Mouse (Mus musculus): ENCODE data around the gene Lman2. TPM values are rescaled to one million over a fixed set of nuclear protein-coding genes. Genes with fewer than 3 reads are reported as not detected.

Lman2 gene
- total RNA-seq, 2 experiments from 2014 or later: 20.2 to 33.4 TPM

DNA sequence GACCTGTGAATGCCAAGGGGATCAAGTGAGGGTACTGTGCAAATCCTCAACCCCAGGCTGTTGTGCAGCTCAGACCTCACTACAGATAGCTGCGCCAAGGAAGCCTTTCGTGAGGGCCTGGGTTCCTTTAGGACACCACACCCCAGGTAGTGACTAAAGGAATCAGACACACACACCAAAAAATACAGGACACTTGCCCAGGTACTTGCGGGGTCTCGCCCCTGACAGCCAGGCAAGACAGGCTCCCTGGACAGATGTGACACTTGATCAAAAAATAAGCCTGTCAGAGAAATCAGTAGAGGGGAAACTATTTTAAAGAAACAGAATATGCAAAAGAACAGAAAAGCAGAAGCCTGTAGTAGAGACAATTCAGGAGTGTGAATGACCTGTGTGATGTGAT, 33.9 kb downstream of the Lman2 start:
- ATAC-seq (replicated peaks; ENCODE audit: low FRiP score, poor library complexity, severe bottlenecking): 0 out of 2 replicates have a peak, but pooled peaks have one; percentile 4

DNA sequence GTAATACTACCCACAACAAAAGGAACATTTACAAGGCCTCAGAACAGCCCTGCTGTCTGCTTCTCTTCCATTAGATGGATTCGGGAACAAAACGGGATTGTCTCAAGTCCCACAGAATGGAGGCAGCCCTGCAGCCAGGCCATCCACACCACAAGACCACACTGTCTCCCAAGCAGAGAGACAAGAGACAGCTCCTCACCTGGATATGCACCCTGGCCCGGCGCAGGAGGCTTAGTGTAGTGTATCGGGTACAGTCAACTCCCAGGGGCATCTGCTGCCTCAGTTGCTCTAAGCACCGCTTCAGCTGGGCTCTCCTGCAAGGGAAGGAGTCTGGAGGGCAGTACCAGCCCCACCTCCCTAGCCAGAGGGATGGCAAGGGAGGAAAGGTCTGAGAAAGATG, 34.4 kb downstream of the Lman2 start:
- ATAC-seq (replicated peaks; ENCODE audit: low FRiP score, poor library complexity, severe bottlenecking): peak; percentile 11; the same call in 1 of the 2 replicates

DNA sequence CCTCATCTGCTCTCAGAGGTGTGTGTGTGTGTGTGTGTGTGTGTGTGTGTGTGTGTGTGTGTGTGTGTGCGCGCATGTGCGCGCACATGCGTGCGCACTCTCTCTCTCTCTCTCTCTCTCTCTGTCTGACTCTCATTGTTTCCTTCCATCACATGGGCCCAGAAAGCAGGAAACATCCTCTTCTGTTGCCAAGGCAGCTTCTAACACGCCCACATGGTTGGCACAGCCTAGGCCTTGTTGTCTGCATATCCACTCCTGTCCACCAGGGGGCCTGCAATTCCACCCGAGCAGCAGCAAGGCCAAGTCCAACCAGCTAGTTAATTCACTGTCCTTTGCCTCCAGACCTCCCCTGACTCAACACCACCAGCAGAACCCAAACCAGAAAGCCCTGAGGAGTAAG, 35.0 kb downstream of the Lman2 start:
- peak; percentile 65 for ATAC-seq (replicated peaks; ENCODE audit: low FRiP score, poor library complexity, severe bottlenecking)

DNA sequence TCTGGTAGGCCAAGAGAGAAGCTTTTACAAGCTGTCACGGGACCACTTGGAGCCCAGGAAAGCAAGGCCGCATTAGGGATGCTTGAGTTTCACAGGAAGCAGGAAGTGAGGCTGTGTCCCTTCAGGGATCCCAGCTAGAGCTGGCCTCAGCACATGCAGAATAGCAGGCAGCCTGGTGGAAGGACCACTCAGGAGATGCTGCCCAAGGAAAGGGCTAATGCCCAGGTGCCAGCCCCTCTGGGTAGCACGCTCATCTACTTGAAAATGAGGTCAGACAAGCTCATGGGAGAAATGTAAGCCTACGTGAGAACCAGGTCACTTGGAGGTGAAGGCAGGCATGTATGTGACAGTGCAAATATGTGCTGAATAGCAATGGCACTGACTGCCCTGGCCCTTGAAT, 35.4 kb downstream of the Lman2 start:
- no peak for ATAC-seq (replicated peaks; ENCODE audit: low FRiP score, poor library complexity, severe bottlenecking)

DNA sequence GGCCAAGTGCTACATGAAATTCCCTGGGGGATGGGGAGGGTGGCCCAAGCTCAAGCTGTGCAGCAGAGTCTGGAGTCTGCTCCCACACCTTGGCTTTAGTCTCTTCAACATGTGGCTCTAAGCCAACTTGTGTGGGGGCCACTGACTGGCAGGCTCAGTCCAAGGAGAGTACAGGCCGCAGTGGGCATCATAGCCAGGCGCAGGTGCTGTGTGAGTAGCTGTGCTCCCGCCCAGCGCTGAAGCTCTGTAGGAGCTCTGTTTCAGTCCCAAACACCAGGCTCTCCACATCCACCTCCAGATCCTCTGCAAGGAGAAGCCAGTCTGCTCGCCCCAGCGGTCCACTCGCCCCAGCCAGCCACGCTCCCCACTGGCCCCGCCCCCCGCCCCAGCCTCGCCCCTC, 37.0 kb downstream of the Lman2 start:
- no peak for ATAC-seq (replicated peaks; ENCODE audit: low FRiP score, poor library complexity, severe bottlenecking)

DNA sequence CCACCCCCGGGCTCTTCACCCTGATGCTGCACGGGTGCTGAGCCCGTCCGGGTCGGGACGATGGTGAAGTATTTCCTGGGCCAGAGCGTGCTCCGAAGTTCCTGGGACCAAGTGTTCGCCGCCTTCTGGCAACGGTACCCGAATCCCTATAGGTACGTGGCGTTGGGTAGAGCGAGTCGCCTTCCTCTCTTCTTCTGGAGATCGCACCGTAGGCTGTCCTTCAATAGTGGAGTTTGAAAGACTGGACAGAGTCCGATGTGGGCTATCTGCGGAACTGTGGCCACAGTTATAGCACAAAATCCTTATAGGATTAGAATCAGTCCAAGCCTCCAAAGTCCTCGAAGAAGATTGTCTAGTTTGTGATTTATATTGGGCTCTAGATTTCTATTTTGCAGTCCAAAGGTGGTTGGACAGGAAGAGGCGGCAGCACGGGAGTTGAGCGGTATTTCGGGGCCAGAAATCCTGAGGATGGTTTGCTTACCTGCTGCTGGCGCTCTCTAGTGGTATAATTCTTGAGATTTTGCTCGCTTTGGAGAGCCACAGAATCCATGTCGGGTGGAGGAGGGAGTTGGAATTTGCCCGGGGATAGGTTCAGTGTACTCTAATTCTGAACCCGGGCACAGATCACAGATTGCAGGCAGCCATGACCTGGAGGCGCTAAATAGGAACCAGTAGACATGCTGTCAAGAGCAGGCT, 40.3 kb downstream of the Lman2 start:
- peak; percentile 45 for ATAC-seq (replicated peaks; ENCODE audit: low FRiP score, poor library complexity, severe bottlenecking)

DNA sequence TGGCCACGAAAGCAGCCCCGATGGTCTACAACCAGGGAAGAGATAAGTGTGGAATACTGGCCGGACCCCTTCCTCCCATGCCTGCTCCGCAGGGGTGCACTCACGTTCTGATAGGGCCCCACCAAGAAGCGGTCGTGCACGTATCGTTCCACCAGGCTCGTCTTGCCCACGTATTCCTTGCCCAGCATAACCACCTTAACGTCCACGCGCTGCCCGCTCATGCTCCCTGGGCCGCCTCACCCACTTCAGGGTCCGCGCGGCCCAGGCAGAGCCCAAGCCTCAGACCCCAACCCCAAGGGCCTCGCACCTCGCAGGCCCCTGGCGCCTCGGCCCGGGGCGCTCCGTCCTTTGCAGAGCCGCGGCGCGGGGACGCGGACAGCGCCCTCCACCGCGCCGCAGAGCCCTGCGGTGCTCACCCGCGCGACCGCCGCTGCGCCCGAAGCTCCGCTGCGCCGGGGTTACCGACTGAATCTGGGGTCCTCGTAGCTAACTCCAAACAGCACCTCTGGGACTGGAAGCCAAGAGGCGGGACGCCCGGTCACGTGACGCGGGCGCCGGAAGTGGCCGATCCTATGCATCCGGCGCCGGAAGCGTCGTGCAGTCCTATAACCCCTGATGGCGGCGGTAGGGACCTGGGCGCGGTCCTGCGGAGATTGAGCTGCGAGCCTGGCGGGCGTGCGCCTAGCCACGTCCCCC, 41.0 kb downstream of the Lman2 start, which contains the start of gene Rab24:
Rab24 (minus strand) TSS at position 513 of the 696 bp plus-strand sequence.
- peak; percentile 92 for ATAC-seq (replicated peaks; ENCODE audit: low FRiP score, poor library complexity, severe bottlenecking)

DNA sequence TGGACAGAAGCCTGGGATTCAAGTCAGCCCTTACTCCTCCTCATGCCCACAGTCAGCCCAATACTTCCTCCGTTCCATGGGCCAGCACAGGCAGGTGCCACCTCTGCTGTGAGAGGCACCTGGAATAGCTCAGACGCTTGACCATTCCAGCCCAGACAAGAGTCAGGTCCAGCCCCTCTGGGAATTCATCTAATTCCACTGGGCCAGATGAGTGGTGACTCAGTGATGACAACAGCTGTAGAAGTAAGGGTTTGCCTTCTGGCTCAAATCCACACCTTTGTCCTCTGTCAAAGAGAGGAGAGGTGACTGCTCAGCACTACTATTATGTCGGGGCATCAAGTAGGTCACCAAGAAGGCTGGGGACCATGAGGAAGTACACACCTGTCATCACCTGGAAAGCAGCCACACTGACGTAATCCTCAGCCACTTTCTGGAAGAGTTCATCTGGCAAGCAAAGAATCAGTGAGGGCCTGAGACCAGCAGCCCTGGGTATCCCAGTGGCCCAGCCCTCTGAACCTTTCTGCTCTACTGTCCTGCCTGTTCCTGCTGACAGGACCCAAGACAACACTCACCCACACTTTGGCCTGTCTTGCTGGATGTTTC, 42.6 kb downstream of the Lman2 start, which contains the start of gene Prelid1:
Prelid1 (plus strand) TSS at position 570 of the 603 bp plus-strand sequence.
- ATAC-seq (replicated peaks; ENCODE audit: low FRiP score, poor library complexity, severe bottlenecking): no peak

DNA sequence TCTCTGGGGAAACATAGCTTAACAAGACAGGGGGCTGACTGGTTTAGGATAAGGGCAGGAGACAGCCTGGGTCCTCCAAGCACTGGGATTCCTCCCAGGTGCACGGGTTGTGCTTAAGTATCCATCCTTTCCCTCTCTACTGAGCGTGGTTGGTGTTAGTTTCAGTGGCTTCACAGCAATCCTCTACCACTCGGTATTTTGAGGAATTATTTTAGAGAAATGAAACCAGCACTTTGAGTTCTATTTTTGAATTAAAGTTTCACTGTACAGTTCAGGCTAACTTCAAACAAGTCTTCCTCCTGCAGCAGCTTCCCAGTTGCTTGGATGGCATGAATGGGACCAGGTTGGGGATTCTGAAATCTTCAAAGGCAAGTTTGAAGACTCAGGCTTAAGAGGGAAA, 44.2 kb downstream of the Lman2 start:
- ATAC-seq (replicated peaks; ENCODE audit: low FRiP score, poor library complexity, severe bottlenecking): no peak

DNA sequence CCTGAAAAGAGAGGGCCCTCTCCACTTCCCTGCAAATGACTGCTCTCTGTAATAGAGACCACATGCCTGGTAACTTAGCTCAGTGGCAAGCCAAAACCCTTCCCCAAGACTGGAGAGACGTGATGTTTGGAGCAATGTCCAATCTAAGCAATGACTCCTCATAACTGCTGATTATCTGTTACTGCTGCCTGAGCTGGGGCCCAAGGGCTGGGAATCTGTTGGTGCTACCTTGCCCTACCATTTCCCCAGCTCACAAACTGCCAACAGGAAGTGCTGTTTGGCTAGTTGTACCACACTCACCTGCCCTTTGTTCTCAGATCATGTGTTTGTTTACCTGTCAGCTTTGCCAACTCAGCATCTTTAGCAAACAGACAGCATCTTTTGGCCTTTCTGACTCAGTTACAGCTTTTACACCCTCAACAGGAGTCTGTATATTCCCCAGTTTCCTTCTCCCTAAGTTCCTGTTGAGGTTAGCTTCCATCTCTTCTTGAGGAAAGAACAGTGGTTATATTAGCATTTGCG, 47.6 kb downstream of the Lman2 start:
- ATAC-seq (replicated peaks; ENCODE audit: low FRiP score, poor library complexity, severe bottlenecking): no peak

DNA sequence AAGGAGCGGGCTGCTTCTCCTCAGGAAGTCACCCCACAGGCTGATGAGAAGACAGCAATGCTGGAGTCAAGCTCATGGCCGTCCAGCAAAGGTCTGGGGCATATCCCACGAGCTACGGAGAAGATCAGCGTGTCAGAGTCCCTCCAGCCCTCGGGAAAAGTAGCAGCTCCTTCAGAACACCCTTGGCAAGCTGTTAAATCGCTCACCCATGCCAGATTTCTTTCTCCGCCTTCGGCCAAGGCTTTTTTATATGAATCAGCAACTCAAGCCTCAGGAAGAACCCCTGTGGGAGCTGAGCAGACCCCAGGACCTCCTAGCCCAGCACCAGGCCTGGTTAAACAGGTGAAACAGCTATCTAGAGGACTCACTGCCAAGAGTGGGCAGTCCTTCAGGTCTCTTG, 49.5 kb downstream of the Lman2 start:
- no peak for ATAC-seq (replicated peaks; ENCODE audit: low FRiP score, poor library complexity, severe bottlenecking)

DNA sequence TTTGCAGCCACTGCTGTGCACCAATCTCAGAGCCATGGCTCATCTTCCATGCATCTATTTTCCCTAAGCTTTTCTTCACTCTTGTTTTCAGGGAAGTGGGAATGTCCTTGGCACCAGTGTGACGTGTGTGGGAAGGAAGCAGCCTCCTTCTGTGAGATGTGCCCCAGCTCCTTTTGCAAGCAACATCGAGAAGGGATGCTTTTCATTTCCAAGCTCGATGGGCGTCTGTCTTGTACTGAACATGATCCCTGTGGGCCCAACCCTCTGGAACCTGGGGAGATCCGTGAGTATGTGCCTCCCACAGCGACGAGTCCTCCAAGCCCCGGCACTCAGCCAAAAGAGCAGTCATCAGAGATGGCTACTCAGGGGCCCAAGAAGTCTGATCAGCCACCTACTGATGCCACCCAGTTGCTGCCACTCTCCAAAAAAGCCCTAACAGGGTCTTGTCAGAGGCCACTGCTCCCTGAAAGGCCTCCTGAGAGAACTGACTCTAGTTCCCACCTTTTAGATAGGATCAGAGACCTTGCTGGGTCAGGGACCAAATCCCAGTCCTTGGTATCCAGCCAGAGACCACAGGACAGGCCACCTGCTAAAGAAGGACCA, 50.5 kb downstream of the Lman2 start:
- no peak for ATAC-seq (replicated peaks; ENCODE audit: low FRiP score, poor library complexity, severe bottlenecking)

DNA sequence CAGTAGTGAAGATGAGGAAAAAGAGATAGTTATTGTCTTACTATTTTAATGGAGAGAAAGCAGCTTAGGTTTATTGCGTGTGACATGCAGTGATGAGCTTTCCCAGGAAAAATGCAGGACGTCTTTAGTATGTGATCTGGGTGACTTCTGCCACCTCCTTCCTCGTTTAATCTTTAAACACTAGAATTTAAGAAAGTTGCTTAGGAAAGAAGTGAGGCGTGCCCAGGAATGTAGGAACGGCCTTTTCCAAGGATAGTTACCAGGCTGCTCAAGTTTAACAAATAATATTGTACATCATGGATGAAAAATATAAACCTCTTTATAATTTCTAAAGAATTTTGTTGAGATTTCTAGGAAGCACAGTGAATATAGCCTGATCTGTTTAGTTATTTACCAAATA, 61.7 kb downstream of the Lman2 start:
- ATAC-seq (replicated peaks; ENCODE audit: low FRiP score, poor library complexity, severe bottlenecking): no peak

DNA sequence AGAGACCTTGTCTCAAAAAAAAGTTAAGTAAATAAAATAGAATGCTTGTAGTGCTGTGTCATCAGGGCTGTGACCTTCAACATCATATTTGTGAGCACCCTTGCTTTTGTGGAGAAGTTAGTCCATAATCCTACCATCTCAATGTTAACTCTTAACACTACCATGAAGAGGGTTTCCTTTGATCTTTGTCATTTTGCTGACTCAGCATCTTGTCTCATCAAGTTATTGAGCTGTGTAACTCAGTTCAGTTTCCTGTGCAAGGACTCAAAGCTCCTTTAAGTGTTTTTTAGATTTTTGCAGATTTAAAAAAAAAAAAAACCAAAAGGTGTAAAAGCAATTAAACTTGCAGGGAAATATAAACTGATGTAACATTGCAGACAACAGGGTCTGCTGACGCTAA, 65.8 kb downstream of the Lman2 start:
- no peak for ATAC-seq (replicated peaks; ENCODE audit: low FRiP score, poor library complexity, severe bottlenecking)

Other genes starting within 250 kb of the Lman2 start
- gene Gm17617, start 229.2 kb downstream of the Lman2 start, total RNA-seq (2015; ENCODE audit: low replicate concordance): not detected in 2 replicates
- not detected in 2 replicates for gene Gm17617, start 229.2 kb downstream of the Lman2 start, total RNA-seq (2017; ENCODE audit: low replicate concordance)
- gene Fgfr4, start 210.1 kb downstream of the Lman2 start, total RNA-seq (2015; ENCODE audit: low replicate concordance): not detected in 2 replicates
- not detected in 2 replicates for gene Fgfr4, start 210.1 kb downstream of the Lman2 start, total RNA-seq (2017; ENCODE audit: low replicate concordance)
- gene Nsd1, start 153.0 kb downstream of the Lman2 start, total RNA-seq (2015; ENCODE audit: low replicate concordance): 23.0 and 33.8 TPM in 2 replicates
- gene Nsd1, start 153.0 kb downstream of the Lman2 start, total RNA-seq (2017; ENCODE audit: low replicate concordance): 21.0 and 29.0 TPM in 2 replicates
- 130 and 134 TPM in 2 replicates for gene Prelid1, start 42.3 kb downstream of the Lman2 start, total RNA-seq (2015; ENCODE audit: low replicate concordance)
- gene Prelid1, start 42.3 kb downstream of the Lman2 start, total RNA-seq (2017; ENCODE audit: low replicate concordance): 36.8 and 38.1 TPM in 2 replicates
- 44.1 and 62.1 TPM in 2 replicates for gene Rab24, start 40.8 kb downstream of the Lman2 start, total RNA-seq (2015; ENCODE audit: low replicate concordance)
- gene Rab24, start 40.8 kb downstream of the Lman2 start, total RNA-seq (2017; ENCODE audit: low replicate concordance): 12.9 and 19.2 TPM in 2 replicates
- 14.2 and 15.0 TPM in 2 replicates for gene Mxd3, start 33.0 kb downstream of the Lman2 start, total RNA-seq (2015; ENCODE audit: low replicate concordance)
- 20.1 and 28.7 TPM in 2 replicates for gene Mxd3, start 33.0 kb downstream of the Lman2 start, total RNA-seq (2017; ENCODE audit: low replicate concordance)
- gene Rgs14, start 6.9 kb upstream of the Lman2 start, total RNA-seq (2015; ENCODE audit: low replicate concordance): 9.0 and 14.2 TPM in 2 replicates
- 7.8 and 7.9 TPM in 2 replicates for gene Rgs14, start 6.9 kb upstream of the Lman2 start, total RNA-seq (2017; ENCODE audit: low replicate concordance)
- not detected in 2 replicates for gene Slc34a1, start 35.4 kb upstream of the Lman2 start, total RNA-seq (2015; ENCODE audit: low replicate concordance)
- gene Slc34a1, start 35.4 kb upstream of the Lman2 start, total RNA-seq (2017; ENCODE audit: low replicate concordance): not detected in 2 replicates
- gene Pfn3, start 52.4 kb upstream of the Lman2 start, total RNA-seq (2015; ENCODE audit: low replicate concordance): not detected in 2 replicates
- not detected in 2 replicates for gene Pfn3, start 52.4 kb upstream of the Lman2 start, total RNA-seq (2017; ENCODE audit: low replicate concordance)
- gene F12, start 64.0 kb upstream of the Lman2 start, total RNA-seq (2015; ENCODE audit: low replicate concordance): not detected in 2 replicates
- gene F12, start 64.0 kb upstream of the Lman2 start, total RNA-seq (2017; ENCODE audit: low replicate concordance): not detected in 2 replicates
- 24.2 and 25.2 TPM in 2 replicates for gene Grk6, start 82.3 kb upstream of the Lman2 start, total RNA-seq (2015; ENCODE audit: low replicate concordance)
- gene Grk6, start 82.3 kb upstream of the Lman2 start, total RNA-seq (2017; ENCODE audit: low replicate concordance): 33.4 and 38.2 TPM in 2 replicates
- gene Prr7, start 101.5 kb upstream of the Lman2 start, total RNA-seq (2015; ENCODE audit: low replicate concordance): not detected in 2 replicates
- not detected in 2 replicates for gene Prr7, start 101.5 kb upstream of the Lman2 start, total RNA-seq (2017; ENCODE audit: low replicate concordance)
- gene Dbn1, start 125.3 kb upstream of the Lman2 start, total RNA-seq (2015; ENCODE audit: low replicate concordance): 0.42 TPM in 1 of 2 replicates, not detected in the other
- gene Dbn1, start 125.3 kb upstream of the Lman2 start, total RNA-seq (2017; ENCODE audit: low replicate concordance): not detected in 2 replicates
- 1.7 and 1.9 TPM in 2 replicates for gene Pdlim7, start 150.9 kb upstream of the Lman2 start, total RNA-seq (2015; ENCODE audit: low replicate concordance)
- gene Pdlim7, start 150.9 kb upstream of the Lman2 start, total RNA-seq (2017; ENCODE audit: low replicate concordance): 2.4 and 2.9 TPM in 2 replicates
- gene Dok3, start 166.5 kb upstream of the Lman2 start, total RNA-seq (2015; ENCODE audit: low replicate concordance): 11.9 and 19.2 TPM in 2 replicates
- gene Dok3, start 166.5 kb upstream of the Lman2 start, total RNA-seq (2017; ENCODE audit: low replicate concordance): 12.5 and 12.9 TPM in 2 replicates
- gene Ddx41, start 173.9 kb upstream of the Lman2 start, total RNA-seq (2015; ENCODE audit: low replicate concordance): 1.3 and 3.6 TPM in 2 replicates
- gene Ddx41, start 173.9 kb upstream of the Lman2 start, total RNA-seq (2017; ENCODE audit: low replicate concordance): 14.1 and 17.6 TPM in 2 replicates
- gene Fam193b, start 208.3 kb upstream of the Lman2 start, total RNA-seq (2015; ENCODE audit: low replicate concordance): 35.9 and 38.6 TPM in 2 replicates
- gene Fam193b, start 208.3 kb upstream of the Lman2 start, total RNA-seq (2017; ENCODE audit: low replicate concordance): 18.0 and 23.7 TPM in 2 replicates
- 16.3 and 23.4 TPM in 2 replicates for gene Tmed9, start 210.9 kb upstream of the Lman2 start, total RNA-seq (2015; ENCODE audit: low replicate concordance)
- gene Tmed9, start 210.9 kb upstream of the Lman2 start, total RNA-seq (2017; ENCODE audit: low replicate concordance): 25.1 and 34.2 TPM in 2 replicates
- 0.77 and 0.84 TPM in 2 replicates for gene B4galt7, start 237.1 kb upstream of the Lman2 start, total RNA-seq (2015; ENCODE audit: low replicate concordance)
- 0.42 and 4.3 TPM in 2 replicates for gene B4galt7, start 237.1 kb upstream of the Lman2 start, total RNA-seq (2017; ENCODE audit: low replicate concordance)

Measured in erythroblast, adult 5-6 weeks (primary cell).